Mouse (Mus musculus): Measurements from ENCODE around the gene Tm7sf2.

DNA sequence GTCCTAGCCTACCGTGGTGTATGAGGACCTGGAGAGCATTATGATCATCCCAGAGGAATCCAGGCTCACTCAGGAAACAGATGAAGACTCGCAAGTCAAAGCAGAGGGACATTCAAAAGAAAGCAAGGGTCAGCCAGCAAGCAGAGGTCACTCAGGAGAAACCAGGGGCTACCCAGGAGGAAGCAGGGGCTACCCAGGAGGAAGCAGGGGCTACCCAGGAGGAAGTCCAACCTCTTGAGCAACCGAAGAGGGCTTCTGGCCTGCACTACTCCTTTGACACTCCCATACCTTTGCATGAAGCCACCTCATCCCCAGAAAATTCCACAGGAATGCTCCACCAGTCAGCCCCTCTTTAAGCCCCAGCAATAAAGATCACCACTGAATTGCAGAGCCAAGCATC, 29.7 kb upstream of the Tm7sf2 start:
- TF ChIP-seq CTCF (IDR thresholded peaks at IDR 0.05; ENCODE audit: low read depth) (no peak), EP300 (IDR thresholded peaks at IDR 0.05; ENCODE audit: low read depth) (no peak)
